8 mouse cellular contexts compared by ENCODE assay signal in genomic region chr8:4492851-4493685, GRCm38 (mm10). TPM values are rescaled to one million over a fixed set of nuclear protein-coding genes. Genes with fewer than 3 reads are reported as not detected.
DNase-seq lines count a peak whose midpoint lies in the region; ATAC-seq and TF ChIP-seq lines count a peak whose summit lies in the region.

Cers4 (plus strand) TSS chr8:4493026.

- ATAC-seq in forebrain, embryonic 12.5 days (ENCODE audit: low FRiP score), result peak; percentile 93
- ATAC-seq in heart, embryonic 16.5 days (replicated peaks; ENCODE audit: extremely low read depth, insufficient read depth, low FRiP score), result peak; percentile 89
- ATAC-seq in liver, embryonic 14.5 days (ENCODE audit: insufficient read depth), result peak; percentile 83
- peak; percentile 93 for ATAC-seq in neural tube, embryonic 11.5 days (ENCODE audit: insufficient read depth, low FRiP score, low TSS enrichment)
- ATAC-seq in stomach, postnatal 0 days (ENCODE audit: low FRiP score, low TSS enrichment), result peak; percentile 93

- no peaks in the 10 kb centered on the region for H3K27me3 ChIP-seq in forebrain, embryonic 12.5 days
- H3K27me3 ChIP-seq in heart, embryonic 16.5 days (ENCODE audit: control insufficient read depth, insufficient read depth, low read length), result no peaks in the 10 kb centered on the region
- no peaks in the 10 kb centered on the region; the same call in 1 of the 2 replicates for H3K27me3 ChIP-seq in liver, embryonic 14.5 days (ENCODE audit: control insufficient read depth, insufficient read depth, low read length)
- H3K27me3 ChIP-seq in neural tube, embryonic 11.5 days (ENCODE audit: control insufficient read depth, insufficient read depth, low read length), result no peaks in the 10 kb centered on the region
- no peaks in the 10 kb centered on the region for H3K27me3 ChIP-seq in stomach, postnatal 0 days (ENCODE audit: control insufficient read depth, insufficient read depth, low read length)

- peak within 1 kb of the TSS; percentile 82 for H3K4me2 ChIP-seq in forebrain, embryonic 12.5 days
- H3K4me2 ChIP-seq in heart, embryonic 16.5 days (ENCODE audit: low read depth, low read length), result peak within 1 kb of the TSS; percentile 79
- H3K4me2 ChIP-seq in liver, embryonic 14.5 days (ENCODE audit: low read depth), result peak within 1 kb of the TSS; percentile 71
- H3K4me2 ChIP-seq in neural tube, embryonic 11.5 days (ENCODE audit: low read depth), result peak within 1 kb of the TSS; percentile 86
- peak within 1 kb of the TSS; percentile 76 for H3K4me2 ChIP-seq in stomach, postnatal 0 days (replicated peaks; ENCODE audit: low read depth)

- peak; percentile 68 to 79 for DNase-seq in CD8-positive naive resting alpha-beta T cell, adult 2 months (ENCODE audit: low read depth in 2 of 2, low spot score in 2 of 2)
- DNase-seq in kidney, postnatal 36 days, result peak; percentile 85 to 88
- DNase-seq in liver, embryonic 14.5 days (ENCODE audit: low read depth in 3 of 3, low spot score in 3 of 3), result peak; percentile 28 to 52 (median 42)
- DNase-seq in neural tube, embryonic 11.5 days (ENCODE audit: low spot score), result peak; percentile 74
- peak; percentile 82 for DNase-seq in stomach, postnatal 0 days (ENCODE audit: low spot score)

- peak within 1 kb of the TSS; percentile 66 for H3K4me3 ChIP-seq in brown adipose tissue, adult 24 weeks (ENCODE audit: insufficient read depth, low read depth, low read length)
- peak within 1 kb of the TSS; percentile 58 for H3K4me3 ChIP-seq in forebrain, embryonic 12.5 days (replicated peaks)
- H3K4me3 ChIP-seq in heart, embryonic 16.5 days (ENCODE audit: low read length), result peak within 1 kb of the TSS; percentile 84
- peak within 1 kb of the TSS; percentile 43 to 67 for H3K4me3 ChIP-seq in liver, embryonic 14.5 days (ENCODE audit: insufficient read depth in 1 of 2, low read depth in 2 of 2, low read length in 2 of 2)
- H3K4me3 ChIP-seq in neural tube, embryonic 11.5 days (ENCODE audit: low read depth, low read length), result peak within 1 kb of the TSS; percentile 45
- peak within 1 kb of the TSS; percentile 64 for H3K4me3 ChIP-seq in stomach, postnatal 0 days (ENCODE audit: low read depth, low read length)

- TF ChIP-seq CTCF in liver, embryonic 14.5 days (IDR thresholded peaks at IDR 0.05; ENCODE audit: low read depth), result no peak
- TF ChIP-seq CTCF in stomach, postnatal 0 days (IDR thresholded peaks at IDR 0.05; ENCODE audit: low read depth), result no peak

- peak within 1 kb of the TSS; percentile 40; the same call in 1 of the 2 replicates for H3K27ac ChIP-seq in brown adipose tissue, adult 24 weeks (replicated peaks; ENCODE audit: low read depth, low read length)
- H3K27ac ChIP-seq in forebrain, embryonic 12.5 days, result peak within 1 kb of the TSS; percentile 27
- H3K27ac ChIP-seq in heart, embryonic 16.5 days (ENCODE audit: low read length), result peak within 1 kb of the TSS; percentile 95
- no peak within 1 kb of the TSS for H3K27ac ChIP-seq in liver, embryonic 14.5 days
- H3K27ac ChIP-seq in neural tube, embryonic 11.5 days (ENCODE audit: low read depth, low read length), result 0 out of 2 replicates have a peak within 1 kb of the TSS, but pooled peaks have one; percentile 24
- peak within 1 kb of the TSS; percentile 87 for H3K27ac ChIP-seq in stomach, postnatal 0 days (replicated peaks)

- WGBS in forebrain, embryonic 12.5 days, result under 1% methylated on average over 38 of the region's 39 CpGs
- WGBS in heart, embryonic 16.5 days, result under 1% methylated on average over 39 of the region's 39 CpGs
- 1% methylated on average over 39 of the region's 39 CpGs for WGBS in liver, embryonic 14.5 days (ENCODE audit: insufficient replicate concordance)
- under 1% methylated on average over 30 of the region's 39 CpGs for WGBS in neural tube, embryonic 11.5 days
- whole genome bisulfite sequencing in stomach, postnatal 0 days, result 1% methylated on average over 38 of the region's 39 CpGs

- H3K4me1 ChIP-seq in brown adipose tissue, adult 24 weeks (ENCODE audit: control insufficient read depth, insufficient read depth, insufficient read length, low read length), result no peaks in the 10 kb centered on the region; the same call in 1 of the 2 replicates
- H3K4me1 ChIP-seq in forebrain, embryonic 12.5 days, result peaks cover 18% of the 10 kb centered on the region; the same call in 1 of the 2 replicates
- H3K4me1 ChIP-seq in heart, embryonic 16.5 days (ENCODE audit: control insufficient read depth, insufficient read depth, low read length), result peaks cover 28% of the 10 kb centered on the region
- H3K4me1 ChIP-seq in liver, embryonic 14.5 days (replicated peaks; ENCODE audit: control insufficient read depth in 2 of 2, insufficient read depth in 2 of 2, low read length in 1 of 2), result 0 out of 4 replicates have a peak, but pooled peaks cover 0 to 2% of the 10 kb centered on the region in 2 experiments
- peaks cover 7% of the 10 kb centered on the region; the same call in 1 of the 2 replicates for H3K4me1 ChIP-seq in neural tube, embryonic 11.5 days (ENCODE audit: control insufficient read depth, insufficient read depth, low read length)
- H3K4me1 ChIP-seq in stomach, postnatal 0 days (replicated peaks; ENCODE audit: control insufficient read depth, insufficient read depth), result peaks cover 2% of the 10 kb centered on the region

- no peaks in the 10 kb centered on the region for H3K9me3 ChIP-seq in forebrain, embryonic 12.5 days
- H3K9me3 ChIP-seq in heart, embryonic 16.5 days (replicated peaks; ENCODE audit: control insufficient read depth, low read length), result no peaks in the 10 kb centered on the region
- H3K9me3 ChIP-seq in liver, embryonic 14.5 days (ENCODE audit: control insufficient read depth, low read length), result no peaks in the 10 kb centered on the region
- no peaks in the 10 kb centered on the region for H3K9me3 ChIP-seq in neural tube, embryonic 11.5 days (ENCODE audit: control insufficient read depth, low read length)
- no peaks in the 10 kb centered on the region for H3K9me3 ChIP-seq in stomach, postnatal 0 days (ENCODE audit: control insufficient read depth, low read length)

- H3K36me3 ChIP-seq in forebrain, embryonic 12.5 days (replicated peaks), result no peaks in the 10 kb centered on the region
- H3K36me3 ChIP-seq in heart, embryonic 16.5 days (ENCODE audit: control insufficient read depth, insufficient read depth), result 0 out of 2 replicates have a peak, but pooled peaks cover 2% of the 10 kb centered on the region
- H3K36me3 ChIP-seq in liver, embryonic 14.5 days (replicated peaks; ENCODE audit: control insufficient read depth, insufficient read depth, low read depth), result no peaks in the 10 kb centered on the region
- no peaks in the 10 kb centered on the region for H3K36me3 ChIP-seq in neural tube, embryonic 11.5 days (ENCODE audit: control insufficient read depth, insufficient read depth, low read length)
- no peaks in the 10 kb centered on the region for H3K36me3 ChIP-seq in stomach, postnatal 0 days (ENCODE audit: control insufficient read depth, insufficient read depth, low read length)

- H3K9ac ChIP-seq in forebrain, embryonic 12.5 days, result peak within 1 kb of the TSS; percentile 72
- peak within 1 kb of the TSS; percentile 84 for H3K9ac ChIP-seq in heart, embryonic 16.5 days (ENCODE audit: low read length)
- peak within 1 kb of the TSS; percentile 51 for H3K9ac ChIP-seq in liver, embryonic 14.5 days (replicated peaks)
- peak within 1 kb of the TSS; percentile 61 for H3K9ac ChIP-seq in neural tube, embryonic 11.5 days (ENCODE audit: low read length)
- H3K9ac ChIP-seq in stomach, postnatal 0 days (ENCODE audit: low read length), result peak within 1 kb of the TSS; percentile 68

- TF ChIP-seq EP300 in liver, embryonic 14.5 days (IDR thresholded peaks at IDR 0.05; ENCODE audit: low read depth), result no peak
- TF ChIP-seq EP300 in stomach, postnatal 0 days (optimal IDR thresholded peaks at IDR 0.05), result no peak

RNA-seq across cellular contexts. Expression of gene Cers4, which starts in this region (rescaled TPM):
- polyA plus RNA-seq in brown adipose tissue, adult 24 weeks (2012; ENCODE audit: insufficient read depth, insufficient read length, missing spikeins), result 5.7 and 6.6 TPM in 2 replicates
- polyA plus RNA-seq in forebrain, embryonic 12.5 days (2016; fragmentation: Nextera tagmentation; extraction: Ambion mirVana), result 18.4 and 21.7 TPM in 2 replicates
- 43.9 and 50.1 TPM in 2 replicates for polyA plus RNA-seq in heart, embryonic 16.5 days (2015; fragmentation: Nextera tagmentation; extraction: Ambion mirVana)
- 1.0 and 1.4 TPM in 2 replicates for polyA plus RNA-seq in liver, embryonic 14.5 days (2012; rRNA removed)
- polyA plus RNA-seq in liver, embryonic 14.5 days (2014; fragmentation: Nextera tagmentation; extraction: Ambion mirVana), result 1.2 and 1.7 TPM in 2 replicates
- polyA plus RNA-seq in neural tube, embryonic 11.5 days (2014; fragmentation: Nextera tagmentation; extraction: Ambion mirVana), result 14.1 and 15.4 TPM in 2 replicates
- polyA plus RNA-seq in stomach, postnatal 0 days (2015; fragmentation: Nextera tagmentation; extraction: Ambion mirVana), result 22.6 and 25.9 TPM in 2 replicates
